Mouse (Mus musculus) layer of hippocampus, adult 2 months (tissue): ENCODE results near the gene Actb. TPM values are rescaled to one million over a fixed set of nuclear protein-coding genes. Genes with fewer than 3 reads are reported as not detected.

Source experiments
- DNase-seq, 2 experiments: peaks; one replicate each; pipeline ENCODE4 v3.0.0; 2022; ENCODE audit warnings: low spot score in 2 of 2
- H3K27ac ChIP-seq: fragments of 200-600 bp; 2 replicates; pipeline ENCODE4 v1.8.1; 2022
- H3K4me3 ChIP-seq: fragments of 200-600 bp; 2 replicates; pipeline ENCODE4 v1.8.1; 2022; ENCODE audit warnings: mild to moderate bottlenecking
- CTCF ChIP-seq: fragments of 200-600 bp; conservative IDR thresholded peaks from 2 replicates; pipeline ENCODE4 v1.8.1; 2022; ENCODE audit warnings: antibody characterized with exemption, mild to moderate bottlenecking, moderate library complexity
- total RNA-seq, 2 experiments: library from RNA; stranded (reverse); gene quantifications; 2 replicates each; pipeline ENCODE4 v1.2.3; 2021

Gene Actb
- total RNA-seq, 2 experiments from 2014 or later, result 3,149 to 3,251 TPM

- peak overlapping the region; percentile 70 for H3K27ac ChIP-seq
- no peak for TF ChIP-seq CTCF
- no peak for DNase-seq
- no peak overlapping the region for H3K4me3 ChIP-seq
These were observed 31.0 kb downstream of the Actb start for GRCm38 (mm10) chr5:142875513-142875905.

DNA sequence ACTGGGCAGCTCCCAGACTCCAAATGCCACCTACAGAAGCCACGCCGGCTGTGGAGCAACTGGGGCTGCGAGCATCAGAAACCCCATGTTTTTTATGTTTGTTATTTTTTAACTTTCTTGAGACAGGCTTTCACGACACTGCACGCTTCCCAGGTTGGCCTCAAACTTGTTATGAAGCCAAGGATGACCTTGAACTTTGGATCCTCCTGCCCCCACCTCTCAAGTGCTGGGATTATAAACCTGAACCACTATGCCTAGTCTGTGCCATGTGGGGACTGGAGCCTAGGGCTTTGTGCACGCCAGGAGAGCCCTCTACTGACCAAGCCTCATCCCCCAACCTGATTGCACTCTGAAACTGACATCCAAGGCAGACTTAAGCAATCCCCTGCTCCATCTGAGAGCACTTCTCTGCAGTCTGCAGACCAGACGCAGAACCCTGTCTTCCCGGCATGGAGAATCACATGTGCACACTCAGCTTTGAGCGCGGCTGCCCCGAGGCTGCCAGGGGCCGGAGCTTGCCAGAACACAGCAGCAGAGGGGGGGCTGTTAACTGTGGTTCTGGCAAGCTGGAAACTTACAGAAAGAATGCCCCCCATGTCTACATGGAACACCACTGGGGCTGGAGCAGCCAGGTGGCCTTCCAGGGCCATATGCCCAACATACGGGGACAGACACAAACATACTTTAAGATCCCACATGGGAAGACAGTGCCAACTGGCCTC is 31.6 kb downstream of the Actb start:
- 0 out of 2 replicates have a peak, but pooled peaks have one; percentile 18 for TF ChIP-seq CTCF
- no peak for DNase-seq
- H3K4me3 ChIP-seq, result no peak overlapping the region
- peak overlapping the region; percentile 70 for H3K27ac ChIP-seq

- no peak overlapping the region for H3K27ac ChIP-seq
- peak; percentile 63 for TF ChIP-seq CTCF
- no peak overlapping the region for H3K4me3 ChIP-seq
- no peak for DNase-seq
These were observed 32.8 kb downstream of the Actb start for GRCm38 (mm10) chr5:142873718-142874117.

DNA sequence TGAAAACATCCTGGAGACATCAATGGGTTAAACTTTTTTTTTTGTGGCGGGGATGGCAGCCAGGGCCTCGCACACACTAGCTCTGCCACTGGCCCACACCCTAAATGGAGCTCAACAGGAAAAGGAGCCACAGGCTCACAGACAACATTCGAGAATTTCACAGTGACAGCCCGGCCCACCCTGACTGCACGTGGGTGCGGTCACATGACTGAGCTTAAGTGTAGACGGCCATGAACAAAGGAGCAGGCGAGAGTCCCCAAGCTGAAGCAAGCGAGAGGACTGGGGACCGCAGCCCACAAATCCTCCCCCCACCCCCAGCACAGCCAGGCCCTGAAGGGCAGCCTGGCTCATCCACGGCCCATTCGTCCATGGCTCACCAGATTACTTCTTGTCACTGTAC is 34.8 kb downstream of the Actb start:
- no peak for DNase-seq
- no peak for TF ChIP-seq CTCF
- Histone ChIP-seq H3K27ac (no peak overlapping the region), H3K4me3 (no peak overlapping the region)

GRCm38 (mm10) chr5:142869463-142869862 is 37.1 kb downstream of the Actb start:
- Histone ChIP-seq H3K27ac (peak overlapping the region; percentile 59; the same call in 1 of the 2 replicates), H3K4me3 (no peak overlapping the region)
- DNase-seq, result peak in 1 of 2 experiments; percentile 56
- peak; percentile 52 for TF ChIP-seq CTCF

DNA sequence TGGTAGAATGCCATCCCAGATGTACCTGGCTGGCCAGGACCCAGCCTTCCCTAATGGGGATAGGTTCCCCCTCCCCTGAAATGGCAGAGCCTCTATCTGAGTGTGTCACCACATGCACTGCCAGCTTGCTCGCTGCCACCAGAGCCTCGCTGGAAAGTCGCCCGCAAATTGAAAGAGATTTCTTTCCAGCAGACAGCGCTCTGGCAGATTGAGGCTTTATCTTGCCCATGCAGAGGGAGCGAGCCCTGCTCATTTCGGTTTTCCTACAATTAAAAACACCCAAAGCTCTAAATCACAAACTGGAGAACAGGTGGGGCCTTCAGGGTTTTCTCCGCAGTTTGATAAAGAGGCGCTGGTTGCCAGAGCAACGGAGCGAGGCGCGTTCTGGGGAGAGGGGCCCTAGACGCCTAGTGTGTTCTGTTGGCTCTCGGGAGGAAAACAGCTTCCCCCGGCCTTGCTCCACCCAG is 48.8 kb downstream of the Actb start:
- Histone ChIP-seq H3K27ac (peak overlapping the region; percentile 81), H3K4me3 (no peak overlapping the region)
- peak; percentile 81 to 87 for DNase-seq
- TF ChIP-seq CTCF, result peak; percentile 25

GRCm38 (mm10) chr5:142856408-142856807 is 50.1 kb downstream of the Actb start:
- TF ChIP-seq CTCF, result peak; percentile 63
- no peak overlapping the region for H3K27ac ChIP-seq
- no peak overlapping the region for H3K4me3 ChIP-seq
- no peak for DNase-seq

GRCm38 (mm10) chr5:142854877-142855276 is 51.7 kb downstream of the Actb start:
- peak; percentile 80 for TF ChIP-seq CTCF
- H3K27ac ChIP-seq, result no peak overlapping the region
- peak; percentile 42 to 62 for DNase-seq

GRCm38 (mm10) chr5:142853585-142853984 is 53.0 kb downstream of the Actb start:
- Histone ChIP-seq H3K27ac (no peak overlapping the region), H3K4me3 (no peak overlapping the region)
- DNase-seq, result no peak
- no peak for TF ChIP-seq CTCF

More at GRCm38 (mm10) chr5:142854877-142855276, 51.7 kb downstream of the Actb start:
- H3K4me3 ChIP-seq, result no peak overlapping the region

Other genes starting within 250 kb of the Actb start
- 10 to 100 TPM; 54.0 to 57.7 TPM for gene Slc29a4, start 214.2 kb downstream of the Actb start, total RNA-seq
- gene Tnrc18, start 89.1 kb downstream of the Actb start, total RNA-seq, result 100 to 1,000 TPM; 142 to 143 TPM
- 10 to 100 TPM; 36.7 to 39.9 TPM for gene Fbxl18, start 11.3 kb downstream of the Actb start, total RNA-seq
- gene Fscn1, start 53.6 kb upstream of the Actb start, total RNA-seq, result 100 to 1,000 TPM; 172 to 173 TPM
- gene Rnf216, start 206.2 kb upstream of the Actb start, total RNA-seq, result 10 to 100 TPM; 47.8 to 52.5 TPM
- gene Olfr718-ps1, start 240.8 kb upstream of the Actb start, total RNA-seq, result under 1 TPM; 0.07 to 0.26 TPM